ENCODE assay signal across 8 mouse cellular contexts in genomic region chr15:96641821-96642435, GRCm38 (mm10). TPM values are rescaled to one million over a fixed set of nuclear protein-coding genes. Genes with fewer than 3 reads are reported as not detected.
DNase-seq lines count a peak whose midpoint lies in the region; ATAC-seq and TF ChIP-seq lines count a peak whose summit lies in the region.

No protein-coding gene starts in this region.

- H3K27me3 ChIP-seq in heart, embryonic 16.5 days (ENCODE audit: control insufficient read depth, insufficient read depth, low read length), result no peaks in the 10 kb centered on the region
- no peaks in the 10 kb centered on the region for H3K27me3 ChIP-seq in limb, embryonic 11.5 days (ENCODE audit: control insufficient read depth, insufficient read depth, low read length)
- no peaks in the 10 kb centered on the region for H3K27me3 ChIP-seq in midbrain, embryonic 15.5 days (replicated peaks)
- H3K27me3 ChIP-seq in stomach, embryonic 15.5 days (replicated peaks), result no peaks in the 10 kb centered on the region

- H3K4me3 ChIP-seq in cortical plate, adult 2 months (ENCODE audit: insufficient read depth, low read length), result peak overlapping the region; percentile 77
- H3K4me3 ChIP-seq in heart, embryonic 16.5 days (ENCODE audit: low read length), result peak overlapping the region; percentile 70
- peak overlapping the region; percentile 88 for H3K4me3 ChIP-seq in limb, embryonic 11.5 days (ENCODE audit: low read depth, low read length)
- H3K4me3 ChIP-seq in midbrain, embryonic 15.5 days, result peak overlapping the region; percentile 97
- peak overlapping the region; percentile 70 for H3K4me3 ChIP-seq in stomach, embryonic 15.5 days (replicated peaks)

- H3K9me3 ChIP-seq in heart, embryonic 16.5 days (replicated peaks; ENCODE audit: control insufficient read depth, low read length), result no peaks in the 10 kb centered on the region
- no peaks in the 10 kb centered on the region for H3K9me3 ChIP-seq in limb, embryonic 11.5 days (ENCODE audit: control insufficient read depth, low read length)
- H3K9me3 ChIP-seq in midbrain, embryonic 15.5 days, result no peaks in the 10 kb centered on the region
- H3K9me3 ChIP-seq in stomach, embryonic 15.5 days, result no peaks in the 10 kb centered on the region

- peak overlapping the region; percentile 88 for H3K9ac ChIP-seq in heart, embryonic 16.5 days (ENCODE audit: low read length)
- peak overlapping the region; percentile 99 for H3K9ac ChIP-seq in limb, embryonic 11.5 days (ENCODE audit: low read length)
- peak overlapping the region; percentile 100 for H3K9ac ChIP-seq in midbrain, embryonic 15.5 days
- H3K9ac ChIP-seq in stomach, embryonic 15.5 days, result peak overlapping the region; percentile 65

- peak overlapping the region; percentile 47 for H3K27ac ChIP-seq in cortical plate, adult 2 months (ENCODE audit: insufficient read depth, low read length)
- peak overlapping the region; percentile 95 for H3K27ac ChIP-seq in heart, embryonic 16.5 days (ENCODE audit: low read length)
- peak overlapping the region; percentile 98 for H3K27ac ChIP-seq in limb, embryonic 11.5 days (replicated peaks; ENCODE audit: low read depth, low read length)
- peak overlapping the region; percentile 100 for H3K27ac ChIP-seq in midbrain, embryonic 15.5 days
- H3K27ac ChIP-seq in stomach, embryonic 15.5 days, result peak overlapping the region; percentile 91

- WGBS in heart, embryonic 16.5 days, result 0% methylated on average over 27 of the region's 31 CpGs
- WGBS in limb, embryonic 11.5 days, result under 1% methylated on average over 31 of the region's 31 CpGs
- under 1% methylated on average over 31 of the region's 31 CpGs for WGBS in midbrain, embryonic 15.5 days
- WGBS in stomach, embryonic 15.5 days, result under 1% methylated on average over 31 of the region's 31 CpGs

- TF ChIP-seq CTCF in cortical plate, adult 2 months (IDR thresholded peaks at IDR 0.05; ENCODE audit: extremely low read depth, insufficient read depth, low read length), result no peak

- peak; percentile 36 for DNase-seq in adrenal gland, adult 2 months
- no peak for DNase-seq in adrenal gland, adult 8-10 months
- DNase-seq in ES-CJ7 (ENCODE audit: low read depth, low spot score), result peak; percentile 37
- DNase-seq in limb, embryonic 11.5 days (ENCODE audit: low spot score), result peak; percentile 73

- 0 out of 2 replicates have a peak, but pooled peaks cover 2% of the 10 kb centered on the region for H3K4me1 ChIP-seq in cortical plate, adult 2 months (ENCODE audit: control insufficient read depth, insufficient read depth, low read length)
- peaks cover 28% of the 10 kb centered on the region for H3K4me1 ChIP-seq in heart, embryonic 16.5 days (ENCODE audit: control insufficient read depth, insufficient read depth, low read length)
- H3K4me1 ChIP-seq in limb, embryonic 11.5 days (ENCODE audit: control insufficient read depth, insufficient read depth, low read length), result peaks cover 19% of the 10 kb centered on the region; the same call in 1 of the 2 replicates
- peaks cover 41% of the 10 kb centered on the region for H3K4me1 ChIP-seq in midbrain, embryonic 15.5 days
- H3K4me1 ChIP-seq in stomach, embryonic 15.5 days, result peaks cover 15% of the 10 kb centered on the region

- H3K4me2 ChIP-seq in heart, embryonic 16.5 days (ENCODE audit: low read depth, low read length), result peak overlapping the region; percentile 87
- peak overlapping the region; percentile 75 for H3K4me2 ChIP-seq in limb, embryonic 11.5 days (ENCODE audit: low read depth, severe bottlenecking)
- H3K4me2 ChIP-seq in midbrain, embryonic 15.5 days, result peak overlapping the region; percentile 65
- H3K4me2 ChIP-seq in stomach, embryonic 15.5 days, result peak overlapping the region; percentile 97

- H3K36me3 ChIP-seq in heart, embryonic 16.5 days (ENCODE audit: control insufficient read depth, insufficient read depth), result 0 out of 2 replicates have a peak, but pooled peaks cover 3% of the 10 kb centered on the region
- H3K36me3 ChIP-seq in limb, embryonic 11.5 days (ENCODE audit: control insufficient read depth, insufficient read depth, low read length), result peaks cover 8% of the 10 kb centered on the region; the same call in 1 of the 2 replicates
- no peaks in the 10 kb centered on the region for H3K36me3 ChIP-seq in midbrain, embryonic 15.5 days (replicated peaks)
- 0 out of 2 replicates have a peak, but pooled peaks cover 3% of the 10 kb centered on the region for H3K36me3 ChIP-seq in stomach, embryonic 15.5 days

- ATAC-seq in heart, embryonic 16.5 days (replicated peaks; ENCODE audit: extremely low read depth, insufficient read depth, low FRiP score), result 0 out of 2 replicates have a peak, but pooled peaks have one; percentile 5
- no peak for ATAC-seq in limb, embryonic 11.5 days (ENCODE audit: insufficient number of reproducible peaks, low FRiP score, low TSS enrichment, low read depth)
- ATAC-seq in midbrain, embryonic 15.5 days (replicated peaks), result peak; percentile 18; the same call in 1 of the 2 replicates
- ATAC-seq in stomach, embryonic 15.5 days (ENCODE audit: insufficient read depth, low FRiP score, low read depth), result no peak

- TF ChIP-seq POLR2A in cortical plate, adult 2 months (IDR thresholded peaks at IDR 0.05; ENCODE audit: extremely low read depth, insufficient read depth, low read length), result no peak

RNA-seq across cellular contexts. Expression of gene Slc38a1, which starts 0.8 kb away (rescaled TPM):
- total RNA-seq in adrenal gland, adult 2 months (2021), result 10 to 100 TPM; 25.3 to 29.1 TPM
- polyA plus RNA-seq in adrenal gland, adult 2 months (2012; rRNA removed), result 4.4 and 6.5 TPM in 2 replicates
- 10 to 100 TPM; 23.1 to 32.4 (median 27.6) TPM for total RNA-seq in adrenal gland, adult 8-10 months (2022)
- 57.3 and 59.2 TPM in 2 replicates for polyA plus RNA-seq in cortical plate, adult 2 months (2012; rRNA removed)
- 70.7 and 71.2 TPM in 2 replicates for polyA plus RNA-seq in heart, embryonic 16.5 days (2015; fragmentation: Nextera tagmentation; extraction: Ambion mirVana)
- 132 and 143 TPM in 2 replicates for polyA plus RNA-seq in limb, embryonic 11.5 days (2014; fragmentation: Nextera tagmentation; extraction: Ambion mirVana)
- polyA plus RNA-seq in midbrain, embryonic 15.5 days (2015; fragmentation: Nextera tagmentation; extraction: Ambion mirVana), result 132 and 144 TPM in 2 replicates
- polyA plus RNA-seq in stomach, embryonic 15.5 days (2015; fragmentation: Nextera tagmentation; extraction: Ambion mirVana), result 70.6 and 78.7 TPM in 2 replicates

RNA-seq across cellular contexts. Expression of gene Slc38a2, which starts 57.6 kb away (rescaled TPM):
- 100 to 1,000 TPM; 113 to 208 TPM for total RNA-seq in adrenal gland, adult 2 months (2021)
- 20.4 and 30.4 TPM in 2 replicates for polyA plus RNA-seq in adrenal gland, adult 2 months (2012; rRNA removed)
- total RNA-seq in adrenal gland, adult 8-10 months (2022), result 100 to 1,000 TPM; 132 to 148 (median 137) TPM
- 52.4 and 58.6 TPM in 2 replicates for polyA plus RNA-seq in cortical plate, adult 2 months (2012; rRNA removed)
- polyA plus RNA-seq in heart, embryonic 16.5 days (2015; fragmentation: Nextera tagmentation; extraction: Ambion mirVana), result 178 and 190 TPM in 2 replicates
- polyA plus RNA-seq in limb, embryonic 11.5 days (2014; fragmentation: Nextera tagmentation; extraction: Ambion mirVana), result 245 and 250 TPM in 2 replicates
- 121 and 125 TPM in 2 replicates for polyA plus RNA-seq in midbrain, embryonic 15.5 days (2015; fragmentation: Nextera tagmentation; extraction: Ambion mirVana)
- polyA plus RNA-seq in stomach, embryonic 15.5 days (2015; fragmentation: Nextera tagmentation; extraction: Ambion mirVana), result 104 and 107 TPM in 2 replicates

Comparison
In these comparisons a context has a peak if more than half of its experiments do, and no peak if none do; other contexts are left out.
1. H3K27ac ChIP-seq: peak in every context shown above with its lines; median percentile 100 in midbrain, embryonic 15.5 days; 98 in limb, embryonic 11.5 days; 95 in heart, embryonic 16.5 days; 91 in stomach, embryonic 15.5 days; 47 in cortical plate, adult 2 months.
2. ATAC-seq: peak in heart, embryonic 16.5 days (single experiment) and midbrain, embryonic 15.5 days (single experiment); none in limb, embryonic 11.5 days (single experiment) and stomach, embryonic 15.5 days (single experiment).
3. Peak in every context shown above with its lines, with median percentiles within 50 percentile points of each other: H3K4me3 ChIP-seq, H3K4me2 ChIP-seq and H3K9ac ChIP-seq.